In genomic region chr3:95652204-95652811, GRCm38 (mm10) we compare ENCODE assay signal across 12 mouse cellular contexts. TPM values are rescaled to one million over a fixed set of nuclear protein-coding genes. Genes with fewer than 3 reads are reported as not detected.
DNase-seq lines count a peak whose midpoint lies in the region; ATAC-seq lines count a peak whose summit lies in the region.
"Had no signal": no experiment of that assay in that cellular context is flagged by ENCODE, and none has a peak within 500 bp of the region (broad histone marks: within the 10 kb centered on the region; RNA-seq: fewer than 3 reads in every experiment).

No protein-coding gene starts in this region.

- ATAC-seq in kidney, embryonic 16.5 days (ENCODE audit: low FRiP score, low TSS enrichment), result no peak
- ATAC-seq in forebrain, embryonic 11.5 days (replicated peaks; ENCODE audit: low FRiP score), result no peak

- H3K27ac ChIP-seq in kidney, embryonic 16.5 days (ENCODE audit: low read length), result no peak overlapping the region
- no peak overlapping the region for H3K27ac ChIP-seq in forebrain, embryonic 11.5 days (ENCODE audit: low read depth, low read length)
- H3K27ac ChIP-seq: hindbrain, embryonic 12.5 days; limb, embryonic 13.5 days; neural tube, embryonic 13.5 days had no signal

- whole genome bisulfite sequencing in kidney, embryonic 16.5 days, result 70% methylated on average over 7 of the region's 7 CpGs
- WGBS in forebrain, embryonic 11.5 days, result 55% methylated on average over 7 of the region's 7 CpGs

- H3K9ac ChIP-seq in kidney, embryonic 16.5 days (replicated peaks; ENCODE audit: low read length), result 0 out of 2 replicates have a peak overlapping the region, but pooled peaks have one; percentile 16
- no peak overlapping the region for H3K9ac ChIP-seq in forebrain, embryonic 11.5 days (ENCODE audit: low read length)
- H3K9ac ChIP-seq: hindbrain, embryonic 12.5 days; limb, embryonic 13.5 days; neural tube, embryonic 13.5 days had no signal

- no peaks in the 10 kb centered on the region for H3K27me3 ChIP-seq in kidney, embryonic 16.5 days (ENCODE audit: insufficient read depth, low read length)
- no peaks in the 10 kb centered on the region for H3K27me3 ChIP-seq in forebrain, embryonic 11.5 days (ENCODE audit: control insufficient read depth, insufficient read depth, low read length)
- H3K27me3 ChIP-seq: hindbrain, embryonic 12.5 days; limb, embryonic 13.5 days; neural tube, embryonic 13.5 days had no signal

- H3K36me3 ChIP-seq in kidney, embryonic 16.5 days (ENCODE audit: insufficient read depth, low read length), result no peaks in the 10 kb centered on the region
- H3K36me3 ChIP-seq in forebrain, embryonic 11.5 days (ENCODE audit: control insufficient read depth, insufficient read depth, low read length), result no peaks in the 10 kb centered on the region
- H3K36me3 ChIP-seq: hindbrain, embryonic 12.5 days; limb, embryonic 13.5 days; neural tube, embryonic 13.5 days had no signal

- H3K4me1 ChIP-seq in kidney, embryonic 16.5 days (ENCODE audit: insufficient read depth, low read length), result peaks cover 20% of the 10 kb centered on the region
- no peaks in the 10 kb centered on the region for H3K4me1 ChIP-seq in forebrain, embryonic 11.5 days (replicated peaks; ENCODE audit: control insufficient read depth, insufficient read depth, low read length)

- no peak for DNase-seq in kidney, adult 18-20 months
- DNase-seq in CD4-positive helper T cell, adult 2 months (ENCODE audit: low read depth, low spot score), result peak; percentile 29
- DNase-seq in NIH3T3 (ENCODE audit: low read depth), result peak; percentile 16
- peak; percentile 63 for DNase-seq in lung, postnatal 36 days
- DNase-seq in forebrain, embryonic 11.5 days (ENCODE audit: low spot score), result no peak
- DNase-seq in urinary bladder, adult 2 months (ENCODE audit: low spot score), result no peak
- no peak for DNase-seq in left cerebral cortex, adult 8-10 months (ENCODE audit: low spot score in 2 of 2)
- DNase-seq: cerebellum, adult 2 months had no signal

- H3K9me3 ChIP-seq in kidney, embryonic 16.5 days (ENCODE audit: low read length), result no peaks in the 10 kb centered on the region
- H3K9me3 ChIP-seq in forebrain, embryonic 11.5 days (ENCODE audit: control insufficient read depth, low read length), result no peaks in the 10 kb centered on the region
- H3K9me3 ChIP-seq: hindbrain, embryonic 12.5 days; limb, embryonic 13.5 days; neural tube, embryonic 13.5 days had no signal

- no peak overlapping the region for H3K4me2 ChIP-seq in kidney, embryonic 16.5 days (replicated peaks; ENCODE audit: low read depth, low read length)
- H3K4me2 ChIP-seq in forebrain, embryonic 11.5 days (ENCODE audit: low read depth, low read length, severe bottlenecking), result no peak overlapping the region
- H3K4me2 ChIP-seq: hindbrain, embryonic 12.5 days; limb, embryonic 13.5 days; neural tube, embryonic 13.5 days had no signal

- no peak overlapping the region for H3K4me3 ChIP-seq in kidney, embryonic 16.5 days (ENCODE audit: low read length)
- H3K4me3 ChIP-seq in forebrain, embryonic 11.5 days (ENCODE audit: low read depth, low read length), result no peak overlapping the region
- H3K4me3 ChIP-seq: hindbrain, embryonic 12.5 days; limb, embryonic 13.5 days; neural tube, embryonic 13.5 days had no signal

RNA-seq across cellular contexts. Expression of gene Mcl1, which starts 6.3 kb away (rescaled TPM):
- polyA plus RNA-seq in kidney, embryonic 16.5 days (2015; fragmentation: Nextera tagmentation; extraction: Ambion mirVana), result 23.7 and 38.1 TPM in 2 replicates
- 66.8 and 69.9 TPM in 2 replicates for polyA plus RNA-seq in forebrain, embryonic 11.5 days (2014; fragmentation: Nextera tagmentation; extraction: Ambion mirVana)
- polyA plus RNA-seq in urinary bladder, adult 2 months (2012; rRNA removed), result 90.3 and 106 TPM in 2 replicates
- total RNA-seq in left cerebral cortex, adult 8-10 months (2022), result 10 to 100 TPM; 47.2 to 59.6 (median 54.3) TPM

RNA-seq across cellular contexts. Expression of gene Ensa, which starts 27.5 kb away (rescaled TPM):
- 76.4 and 78.6 TPM in 2 replicates for polyA plus RNA-seq in kidney, embryonic 16.5 days (2015; fragmentation: Nextera tagmentation; extraction: Ambion mirVana)
- polyA plus RNA-seq in forebrain, embryonic 11.5 days (2014; fragmentation: Nextera tagmentation; extraction: Ambion mirVana), result 85.1 and 94.3 TPM in 2 replicates
- polyA plus RNA-seq in urinary bladder, adult 2 months (2012; rRNA removed), result 31.6 and 45.7 TPM in 2 replicates
- total RNA-seq in left cerebral cortex, adult 8-10 months (2022), result 100 to 1,000 TPM; 322 to 333 (median 327) TPM

RNA-seq across cellular contexts. Expression of gene Adamtsl4, which starts 35.4 kb away (rescaled TPM):
- polyA plus RNA-seq in kidney, embryonic 16.5 days (2015; fragmentation: Nextera tagmentation; extraction: Ambion mirVana), result 3.8 and 3.9 TPM in 2 replicates
- polyA plus RNA-seq in forebrain, embryonic 11.5 days (2014; fragmentation: Nextera tagmentation; extraction: Ambion mirVana), result 0.64 and 1.6 TPM in 2 replicates
- 52.4 and 58.8 TPM in 2 replicates for polyA plus RNA-seq in urinary bladder, adult 2 months (2012; rRNA removed)
- 10 to 100 TPM in 3 of 4 experiments, 1 to 10 TPM in 1; 9.4 to 12.9 (median 11.4) TPM for total RNA-seq in left cerebral cortex, adult 8-10 months (2022)

Comparison
In these comparisons a context has a peak if more than half of its experiments do, and no peak if none do; other contexts are left out.
1. DNase-seq: peak in CD4-positive helper T cell, adult 2 months (single experiment), NIH3T3 (single experiment) and lung, postnatal 36 days (single experiment); none in kidney, adult 18-20 months (single experiment), forebrain, embryonic 11.5 days (single experiment), urinary bladder, adult 2 months (single experiment) and left cerebral cortex, adult 8-10 months (0 of 2).
2. RNA of gene Adamtsl4, which starts 35.4 kb away (polyA plus RNA-seq): 52.4 to 58.8 TPM in urinary bladder, adult 2 months; 3.8 to 3.9 TPM in kidney, embryonic 16.5 days and 0.64 to 1.6 TPM in forebrain, embryonic 11.5 days; every median in the first group is over 10 times any median in the second.